10 mouse cellular contexts compared by ENCODE assay signal in the genomic region with DNA sequence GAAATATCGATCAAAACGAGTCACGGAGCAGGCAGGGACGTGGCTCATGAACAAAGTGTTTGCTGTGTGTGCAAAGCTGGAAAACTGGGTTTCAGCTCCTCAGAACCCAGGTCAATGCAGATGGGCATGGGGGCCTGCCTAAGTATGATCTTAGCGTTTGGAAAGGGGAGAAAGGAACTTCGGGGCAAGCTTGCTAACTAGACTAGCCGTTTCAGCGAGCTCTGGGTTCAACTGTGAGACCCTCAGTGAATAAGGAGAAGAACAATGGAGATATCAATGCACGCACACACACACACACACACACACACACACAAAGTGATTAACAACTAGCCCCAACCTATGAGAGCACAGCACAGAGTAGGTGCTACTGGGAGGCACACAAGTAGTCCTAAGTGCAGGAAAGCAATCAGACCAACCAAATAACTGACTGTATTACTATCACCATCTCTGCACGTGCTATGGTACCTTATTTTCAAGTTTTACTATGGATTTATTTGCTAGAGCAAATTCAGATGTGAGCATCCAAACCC.
DNase-seq lines count a peak whose midpoint lies in the region; ATAC-seq and TF ChIP-seq lines count a peak whose summit lies in the region.
"Had no signal": no experiment of that assay in that cellular context is flagged by ENCODE, and none has a peak within 500 bp of the region (broad histone marks: within the 10 kb centered on the region; RNA-seq: fewer than 3 reads in every experiment).

No protein-coding gene starts in this region.

- H3K9ac ChIP-seq in heart, adult 2 months (ENCODE audit: low read depth, low read length) = no peak overlapping the region
- peak overlapping the region; percentile 20 for H3K9ac ChIP-seq in hindbrain, embryonic 12.5 days
- H3K9ac ChIP-seq in midbrain, embryonic 14.5 days (replicated peaks; ENCODE audit: low read length) = no peak overlapping the region

- peak; percentile 74 for DNase-seq in heart, adult 11 months
- no peak for DNase-seq in heart, adult 2 months
- peak; percentile 19 for DNase-seq in ES-CJ7 (ENCODE audit: low read depth, low spot score)
- DNase-seq in midbrain, embryonic 14.5 days = peak; percentile 1
- no peak for DNase-seq in natural killer cell, adult 2 months (ENCODE audit: low spot score in 2 of 2)
- no peak for DNase-seq in layer of hippocampus, adult 11-12 months (ENCODE audit: low spot score)
- DNase-seq in cerebellum, adult 18-20 months = no peak
- DNase-seq: cerebellum, adult 11-12 months; gastrocnemius, postnatal 36 days had no signal

- intact Hi-C loops in heart, adult 2 months (cut with DNase I) = no loop called here

- 60% methylated on average over 10 of the region's 10 CpGs for WGBS in heart, adult 2 months
- WGBS in hindbrain, embryonic 12.5 days = 17% methylated on average over 10 of the region's 10 CpGs
- 16% methylated on average over 10 of the region's 10 CpGs for WGBS in midbrain, embryonic 14.5 days

- no peak for TF ChIP-seq CTCF in heart, adult 2 months (IDR thresholded peaks at IDR 0.05)

- no peak for TF ChIP-seq POLR2A in heart, adult 2 months (IDR thresholded peaks at IDR 0.05; ENCODE audit: insufficient read depth, low read depth, low read length)

- H3K27me3 ChIP-seq in heart, adult 2 months (ENCODE audit: control insufficient read depth, insufficient read depth, low read length) = no peaks in the 10 kb centered on the region
- H3K27me3 ChIP-seq in hindbrain, embryonic 12.5 days = no peaks in the 10 kb centered on the region
- H3K27me3 ChIP-seq in midbrain, embryonic 14.5 days (ENCODE audit: control insufficient read depth, insufficient read depth, low read length) = 0 out of 2 replicates have a peak, but pooled peaks cover 5% of the 10 kb centered on the region

- peaks cover 7% of the 10 kb centered on the region for H3K4me1 ChIP-seq in heart, adult 2 months (ENCODE audit: control insufficient read depth, insufficient read depth, low read length)
- H3K4me1 ChIP-seq in hindbrain, embryonic 12.5 days = peaks cover 25% of the 10 kb centered on the region
- peaks cover 9% of the 10 kb centered on the region for H3K4me1 ChIP-seq in midbrain, embryonic 14.5 days (ENCODE audit: control insufficient read depth, insufficient read depth, low read length)

- H3K4me3 ChIP-seq in heart, adult 2 months = no peak overlapping the region
- no peak overlapping the region for H3K4me3 ChIP-seq in hindbrain, embryonic 12.5 days
- no peak overlapping the region for H3K4me3 ChIP-seq in midbrain, embryonic 14.5 days (replicated peaks; ENCODE audit: low read depth, low read length)

- H3K79me2 ChIP-seq in heart, adult 2 months (replicated peaks; ENCODE audit: control insufficient read depth, insufficient read depth, low read length) = no peaks in the 10 kb centered on the region

- no peak for TF ChIP-seq EP300 in heart, adult 2 months (IDR thresholded peaks at IDR 0.05; ENCODE audit: insufficient read depth, low read depth, low read length)

- H3K4me2 ChIP-seq in hindbrain, embryonic 12.5 days (replicated peaks) = peak overlapping the region; percentile 36
- H3K4me2 ChIP-seq in midbrain, embryonic 14.5 days (ENCODE audit: low read length) = peak overlapping the region; percentile 21; the same call in 1 of the 2 replicates

- H3K27ac ChIP-seq in heart, adult 2 months = no peak overlapping the region
- peak overlapping the region; percentile 44; the same call in 1 of the 2 replicates for H3K27ac ChIP-seq in hindbrain, embryonic 12.5 days
- no peak overlapping the region for H3K27ac ChIP-seq in midbrain, embryonic 14.5 days (replicated peaks; ENCODE audit: low read depth, low read length)

- H3K9me3 ChIP-seq in hindbrain, embryonic 12.5 days (replicated peaks) = 0 out of 2 replicates have a peak, but pooled peaks cover 5% of the 10 kb centered on the region
- no peaks in the 10 kb centered on the region for H3K9me3 ChIP-seq in midbrain, embryonic 14.5 days (ENCODE audit: control insufficient read depth, low read length)

- no peaks in the 10 kb centered on the region for H3K36me3 ChIP-seq in heart, adult 2 months (ENCODE audit: control insufficient read depth, insufficient read depth, low read length)
- H3K36me3 ChIP-seq in hindbrain, embryonic 12.5 days = no peaks in the 10 kb centered on the region
- no peaks in the 10 kb centered on the region for H3K36me3 ChIP-seq in midbrain, embryonic 14.5 days (ENCODE audit: control insufficient read depth, insufficient read depth, low read length)

- peak; percentile 52 for ATAC-seq in hindbrain, embryonic 12.5 days (ENCODE audit: low FRiP score)
- peak; percentile 11; the same call in 1 of the 2 replicates for ATAC-seq in midbrain, embryonic 14.5 days (ENCODE audit: low FRiP score, low TSS enrichment)

Comparison
In these comparisons a context has a peak if more than half of its experiments do, and no peak if none do; other contexts are left out.
1. DNase-seq: peak in heart, adult 11 months (single experiment), ES-CJ7 (single experiment) and midbrain, embryonic 14.5 days (single experiment); none in heart, adult 2 months (0 of 2), natural killer cell, adult 2 months (0 of 2), layer of hippocampus, adult 11-12 months (single experiment) and cerebellum, adult 18-20 months (0 of 2).